Mouse (Mus musculus): ENCODE results near the gene Wnk4.

- TF ChIP-seq CTCF (IDR thresholded peaks at IDR 0.05; ENCODE audit: low read depth) (no peak), EP300 (IDR thresholded peaks at IDR 0.05; ENCODE audit: low read depth) (no peak)
These were observed 17.2 kb downstream of the Wnk4 start for GRCm38 (mm10) chr11:101277381-101278222.

Measured in liver, postnatal 0 days (tissue).